Mouse (Mus musculus) ES-E14 (cell line): ENCODE results near the gene St8sia6.

Experiments used
- CHD2 ChIP-seq: IDR thresholded peaks from 2 replicates; pipeline ENCODE4 v1.6.1; 2014; ENCODE audit warnings: mild to moderate bottlenecking, low read depth, low read length, inconsistent platforms
- MAFK ChIP-seq: IDR thresholded peaks from 2 replicates; pipeline ENCODE4 v1.6.1; 2014; ENCODE audit warnings: mild to moderate bottlenecking, low read depth, low read length, inconsistent platforms; ENCODE audit not compliant: insufficient read depth

DNA sequence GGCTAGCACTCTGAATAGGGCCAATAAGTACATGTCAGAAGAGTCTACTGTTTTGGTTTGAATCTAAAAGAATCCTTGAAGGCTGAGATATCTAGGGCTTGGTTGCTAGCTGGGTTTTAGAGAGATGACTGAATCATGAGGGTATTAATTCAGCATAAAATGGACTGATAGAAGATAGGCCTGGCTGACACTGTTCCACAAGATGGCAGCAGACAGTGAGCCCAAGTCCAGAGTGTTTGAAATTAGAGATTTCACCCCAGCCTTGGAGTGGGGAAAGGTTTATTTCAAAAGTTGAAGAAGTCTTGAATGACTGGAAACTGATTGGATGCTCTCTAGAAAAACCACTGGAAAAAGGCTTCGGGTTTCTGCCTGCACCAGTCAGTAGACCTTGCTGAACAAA lies 17.4 kb downstream of the St8sia6 start:
- TF ChIP-seq CHD2 (no peak), MAFK (no peak)
